Mouse (Mus musculus) large intestine, adult 2 months (tissue): ENCODE measurements around the gene Mmp14. TPM values are rescaled to one million over a fixed set of nuclear protein-coding genes. Genes with fewer than 3 reads are reported as not detected.

Source experiments
- DNase-seq: peaks from one replicate; pipeline ENCODE4 v3.0.0-alpha.2; 2012; ENCODE audit warnings: low read depth, low spot score
- WGBS: fragments of 180-500 bp; shearing (Covaris S2); methylation state at CpG from one replicate; pipeline ENCODE4 v1.1.7; 2018; 5-methylcytosine and 5-hydroxymethylcytosine counted together
- polyA plus RNA-seq: library from polyadenylated mRNA; depleted of rRNA; stranded (reverse); fragments of >200 nt; gene quantifications from 2 replicates; pipeline ENCODE4 v1.2.3, GENCODE M21; 2012

The Mmp14 gene
- polyA plus RNA-seq, 1 experiment: 37.7 TPM

- no peak for DNase-seq
- 8% methylated on average over 12 of the region's 12 CpGs for WGBS
Observed at GRCm38 (mm10) chr14:54463108-54463958, 31.9 kb downstream of the Mmp14 start.

- peak; percentile 57 for DNase-seq
- under 1% methylated on average over 35 of the region's 35 CpGs for WGBS
Observed at GRCm38 (mm10) chr14:54463959-54464292, 32.5 kb downstream of the Mmp14 start, which contains the start of gene Lrp10. Lrp10 (plus strand) TSS chr14:54464137.

GRCm38 (mm10) chr14:54464293-54465005, 33.0 kb downstream of the Mmp14 start:
- 1% methylated on average over 57 of the region's 57 CpGs for WGBS

GRCm38 (mm10) chr14:54471467-54471866, 40.1 kb downstream of the Mmp14 start:
- no peak for DNase-seq
- 87% methylated on average over 2 of the region's 2 CpGs for WGBS

More at GRCm38 (mm10) chr14:54464293-54465005, 33.0 kb downstream of the Mmp14 start:
- DNase-seq: peak; percentile 63

GRCm38 (mm10) chr14:54472671-54473070, 41.3 kb downstream of the Mmp14 start:
- 32% methylated on average over 5 of the region's 5 CpGs for WGBS
- DNase-seq: no peak

- WGBS: 79% methylated on average over 5 of the region's 5 CpGs
- no peak for DNase-seq
Observed at GRCm38 (mm10) chr14:54474744-54475143, 43.3 kb downstream of the Mmp14 start.

- peak; percentile 72 for DNase-seq
- 5% methylated on average over 23 of the region's 23 CpGs for WGBS
Observed at GRCm38 (mm10) chr14:54475941-54476844, 44.8 kb downstream of the Mmp14 start, which contains the start of gene Rem2. Rem2 (plus strand) TSS chr14:54476100.

GRCm38 (mm10) chr14:54477172-54477909, 45.9 kb downstream of the Mmp14 start:
- 94% methylated on average over 15 of the region's 15 CpGs for WGBS
- no peak for DNase-seq

- DNase-seq: no peak
- 3% methylated on average over 40 of the region's 40 CpGs for WGBS
Observed at GRCm38 (mm10) chr14:54479451-54479920, 48.1 kb downstream of the Mmp14 start.

- no peak for DNase-seq
- WGBS: 82% methylated on average over 6 of the region's 6 CpGs
Observed at GRCm38 (mm10) chr14:54480673-54481072, 49.3 kb downstream of the Mmp14 start.

- 75% methylated on average over 8 of the region's 8 CpGs for WGBS
Observed at GRCm38 (mm10) chr14:54481402-54481801, 50.0 kb downstream of the Mmp14 start.

GRCm38 (mm10) chr14:54482498-54482897, 51.1 kb downstream of the Mmp14 start:
- DNase-seq: no peak
- WGBS: 57% methylated on average over 9 of the region's 9 CpGs

More at GRCm38 (mm10) chr14:54481402-54481801, 50.0 kb downstream of the Mmp14 start:
- no peak for DNase-seq

- no peak for DNase-seq
- WGBS: 92% methylated on average over 7 of the region's 7 CpGs
Observed at GRCm38 (mm10) chr14:54485899-54486298, 54.5 kb downstream of the Mmp14 start.

GRCm38 (mm10) chr14:54487732-54488131, 56.3 kb downstream of the Mmp14 start:
- 58% methylated on average over 2 of the region's 2 CpGs for WGBS
- no peak for DNase-seq

- DNase-seq: no peak
Observed at GRCm38 (mm10) chr14:54488350-54488749, 56.9 kb downstream of the Mmp14 start.

- DNase-seq: no peak
- WGBS: 65% methylated on average over 18 of the region's 18 CpGs
Observed at GRCm38 (mm10) chr14:54492345-54493131, 61.1 kb downstream of the Mmp14 start.

GRCm38 (mm10) chr14:54493236-54493635, 61.8 kb downstream of the Mmp14 start:
- no peak for DNase-seq
- WGBS: 83% methylated on average over 5 of the region's 5 CpGs

- WGBS: 2% methylated on average over 3 of the region's 3 CpGs
- peak; percentile 47 for DNase-seq
Observed at GRCm38 (mm10) chr14:54494234-54494633, 62.8 kb downstream of the Mmp14 start.
